Mouse (Mus musculus): ENCODE data around the gene Lrrc1. TPM values are rescaled to one million over a fixed set of nuclear protein-coding genes. Genes with fewer than 3 reads are reported as not detected.

Gene Lrrc1
- polyA plus RNA-seq, 1 experiment: 33.2 TPM

DNA sequence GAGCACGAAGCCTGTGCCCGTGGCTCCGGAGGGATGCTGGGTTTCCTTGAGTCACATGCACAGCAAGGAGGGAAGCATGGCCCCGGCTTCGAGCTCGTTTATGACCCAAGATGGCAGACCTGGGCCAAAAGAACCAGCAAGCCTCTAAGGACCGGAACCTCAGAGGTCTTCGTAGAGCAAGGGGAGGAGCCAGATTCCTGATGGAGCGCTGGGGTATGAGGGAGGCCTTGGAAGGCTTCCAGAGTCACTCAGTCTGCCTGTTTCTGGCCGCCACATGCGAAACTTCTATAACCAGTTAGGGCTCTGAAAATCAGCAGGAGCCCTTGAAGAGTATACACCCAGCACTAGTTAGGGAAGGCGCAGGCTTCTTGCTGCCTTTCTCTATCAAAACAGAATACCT, 159.1 kb downstream of the Lrrc1 start:
- DNase-seq (ENCODE audit: low spot score): no peak

DNA sequence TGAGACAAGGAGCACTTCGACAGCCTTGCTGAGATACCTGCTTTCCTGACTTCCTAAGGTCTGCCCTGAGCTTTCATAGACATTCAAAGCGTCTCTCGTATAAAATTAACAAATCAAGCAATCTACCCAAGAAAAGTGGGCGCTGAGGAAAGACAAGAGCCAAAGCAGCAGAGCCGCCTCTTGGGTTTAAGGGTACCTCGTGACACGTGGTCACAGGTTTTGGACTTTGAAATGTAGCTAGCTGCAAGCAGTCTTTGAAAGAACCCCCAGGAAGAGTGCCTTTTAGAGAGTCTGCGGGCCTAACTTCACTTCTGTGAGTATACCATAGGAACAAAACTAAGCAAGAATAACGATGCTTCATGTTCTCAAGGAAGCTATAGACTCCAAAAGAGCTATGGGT, 160.0 kb downstream of the Lrrc1 start:
- no peak for DNase-seq (ENCODE audit: low spot score)

DNA sequence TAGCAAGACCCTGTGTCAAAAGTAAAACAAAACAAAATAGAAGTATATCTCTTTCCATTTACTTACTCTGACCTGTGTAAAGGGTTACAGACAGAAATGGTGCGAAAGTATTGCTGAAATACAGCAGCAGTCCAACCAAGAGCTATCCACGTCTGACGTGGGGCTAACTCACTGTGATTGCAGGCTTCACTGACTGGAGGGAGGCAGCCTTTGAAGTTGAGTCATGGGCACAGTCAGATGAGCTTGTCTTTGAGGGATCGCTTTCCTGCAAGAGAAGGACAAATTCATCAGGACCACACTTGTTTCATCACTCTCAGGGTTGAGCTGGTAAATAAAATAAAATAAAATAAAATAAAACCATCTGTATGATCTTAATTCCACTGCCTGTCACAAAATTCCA, 160.7 kb downstream of the Lrrc1 start:
- DNase-seq (ENCODE audit: low spot score): no peak

DNA sequence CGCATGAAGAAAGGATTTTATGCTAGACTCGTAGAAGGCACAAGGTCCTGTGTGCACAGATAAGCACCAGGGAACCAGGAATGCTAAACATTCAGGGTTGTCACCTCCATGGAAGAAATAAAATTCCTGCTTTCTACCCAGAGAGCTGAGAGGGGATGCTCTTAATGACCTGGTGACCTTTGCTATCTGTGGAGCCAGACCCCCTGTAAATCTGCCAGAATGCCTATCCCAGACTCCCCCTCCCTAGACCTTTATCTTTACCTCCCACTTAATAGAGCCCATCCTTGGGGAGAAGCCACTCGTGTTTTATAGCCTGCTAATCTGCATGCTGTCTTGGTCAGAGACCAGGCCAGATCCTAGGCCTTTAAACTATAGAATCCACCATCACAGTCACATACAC, 162.2 kb downstream of the Lrrc1 start:
- DNase-seq (ENCODE audit: low spot score): no peak

DNA sequence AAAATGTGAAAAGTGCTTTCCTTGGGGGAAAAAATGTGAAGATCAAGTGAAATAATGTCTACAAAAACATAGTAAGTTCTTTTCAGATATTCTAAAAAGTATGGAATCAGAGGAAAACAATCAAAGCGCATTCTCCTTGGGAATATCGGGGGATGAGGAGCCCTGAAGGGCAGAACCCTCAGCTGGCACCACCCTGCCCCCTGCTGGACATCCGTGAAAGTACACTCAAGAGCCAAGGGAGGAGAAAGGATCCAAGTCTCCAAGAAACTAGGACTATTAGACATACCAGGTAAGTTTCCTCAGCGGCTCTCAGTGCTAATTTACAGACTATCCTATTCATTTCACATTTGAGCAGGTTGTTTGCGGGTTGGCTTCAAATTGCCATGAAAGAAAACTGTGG, 163.1 kb downstream of the Lrrc1 start:
- peak; percentile 48 for DNase-seq (ENCODE audit: low spot score)

Other genes starting within 250 kb of the Lrrc1 start
- 0.88 and 1.1 TPM in 2 replicates for gene Mlip, start 191.9 kb downstream of the Lrrc1 start, polyA plus RNA-seq (2012; rRNA removed)
- 0.03 TPM in 2 replicates for gene Klhl31, start 91.6 kb upstream of the Lrrc1 start, polyA plus RNA-seq (2012; rRNA removed)
- 56.6 and 67.4 TPM in 2 replicates for gene Gclc, start 209.7 kb upstream of the Lrrc1 start, polyA plus RNA-seq (2012; rRNA removed)